Mouse (Mus musculus) B cell, adult 62 days (primary cell): Measurements from ENCODE around the gene Cabp1. TPM values are rescaled to one million over a fixed set of nuclear protein-coding genes. Genes with fewer than 3 reads are reported as not detected.

Experiments used
- total RNA-seq: library from RNA; stranded (reverse); gene quantifications from 4 replicates; pipeline ENCODE4 v1.2.4, GENCODE M21; 2023

Gene Cabp1
- total RNA-seq = 0.29 to 0.79 TPM in 2 of 4 replicates, not detected in the others

GRCm38 (mm10) chr5:115193669-115194625 lies at the start of gene Cabp1:
TSS of gene Cabp1 (minus strand) at chr5:115194381.

GRCm38 (mm10) chr5:115235786-115236263 lies 41.6 kb upstream of the Cabp1 start, which contains the start of gene Pop5:
TSS of gene Pop5 (plus strand) at chr5:115235836.

GRCm38 (mm10) chr5:115158040-115158983 lies 35.9 kb downstream of the Cabp1 start, which contains the start of gene Mlec:
TSS of gene Mlec (minus strand) at chr5:115158179.

GRCm38 (mm10) chr5:115134234-115135165 lies 59.7 kb downstream of the Cabp1 start, which contains the start of gene Unc119b:
TSS of gene Unc119b (minus strand) at chr5:115134975.

GRCm38 (mm10) chr5:115118961-115119570 lies 75.1 kb downstream of the Cabp1 start, which contains the start of gene Acads:
TSS of gene Acads (minus strand) at chr5:115119346.

Other genes with a start within 250 kb of the Cabp1 start
- gene Hnf1a, start 223.3 kb downstream of the Cabp1 start, total RNA-seq = not detected in 4 replicates
- gene Sppl3, start 183.2 kb downstream of the Cabp1 start, total RNA-seq = 56.8 to 67.1 TPM (median 58.8 TPM) in 4 replicates
- gene Gm10401, start 96.1 kb downstream of the Cabp1 start, total RNA-seq = not detected in 4 replicates
- gene Acads, start 75.0 kb downstream of the Cabp1 start, total RNA-seq = 16.6 to 22.9 TPM (median 18.8 TPM) in 4 replicates
- 33.6 to 38.2 TPM (median 36.3 TPM) in 4 replicates for gene Unc119b, start 59.4 kb downstream of the Cabp1 start, total RNA-seq
- gene Mlec, start 36.2 kb downstream of the Cabp1 start, total RNA-seq = 74.1 to 89.1 TPM (median 75.2 TPM) in 4 replicates
- 36.4 to 44.0 TPM (median 37.7 TPM) in 4 replicates for gene Pop5, start 41.5 kb upstream of the Cabp1 start, total RNA-seq
- 134 to 148 TPM (median 145 TPM) in 4 replicates for gene Rnf10, start 78.5 kb upstream of the Cabp1 start, total RNA-seq
- gene Coq5, start 85.3 kb upstream of the Cabp1 start, total RNA-seq = 25.8 to 33.2 TPM (median 27.6 TPM) in 4 replicates
- 249 to 290 TPM (median 276 TPM) in 4 replicates for gene Dynll1, start 106.6 kb upstream of the Cabp1 start, total RNA-seq
- 66.4 to 73.2 TPM (median 69.7 TPM) in 4 replicates for gene Srsf9, start 132.8 kb upstream of the Cabp1 start, total RNA-seq
- 7.9 to 10.5 TPM (median 9.3 TPM) in 4 replicates for gene Gatc, start 146.8 kb upstream of the Cabp1 start, total RNA-seq
- 15.3 to 20.9 TPM (median 19.2 TPM) in 4 replicates for gene Triap1, start 146.8 kb upstream of the Cabp1 start, total RNA-seq
- gene Cox6a1, start 154.6 kb upstream of the Cabp1 start, total RNA-seq = 183 to 211 TPM (median 197 TPM) in 4 replicates
- gene Msi1, start 235.2 kb upstream of the Cabp1 start, total RNA-seq = not detected in 4 replicates